Mouse (Mus musculus) v-Abl transformed pro-B cells (cell line): ENCODE measurements around the gene Spryd3.

Experiments
- in situ Hi-C, 2 experiments: fragments of 400-800 bp; cut with MboI; formaldehyde crosslinking; loops; one replicate each; pipeline ENCODE4 v1.15.1; 2025; ENCODE audit not compliant: unreplicated experiment in 2 of 2

Spryd3 gene

DNA sequence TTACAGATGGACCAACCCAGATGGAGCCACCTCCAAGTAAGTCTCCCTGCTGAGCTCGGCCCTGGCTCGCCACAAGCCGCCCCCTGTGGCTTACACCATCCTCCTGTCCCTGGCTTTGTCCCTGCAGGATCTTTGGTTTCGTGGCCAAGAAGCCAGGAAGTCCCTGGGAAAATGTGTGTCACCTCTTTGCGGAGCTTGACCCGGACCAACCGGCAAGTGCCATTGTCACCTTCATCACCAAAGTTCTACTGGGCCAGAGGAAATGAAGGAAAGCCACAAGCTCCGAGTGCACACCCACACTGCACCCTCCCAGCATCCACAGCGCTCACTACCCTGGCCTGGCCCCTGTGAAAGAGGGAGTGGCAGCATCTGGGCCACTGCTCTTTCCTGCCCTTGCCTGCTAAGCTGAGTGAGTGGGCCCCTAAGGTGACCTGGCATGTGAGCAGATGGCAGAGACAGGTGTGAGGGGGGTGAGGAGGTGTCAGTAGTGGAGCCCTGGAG is 20.3 kb downstream of the Spryd3 start:
- in situ Hi-C loops = no loop called here

DNA sequence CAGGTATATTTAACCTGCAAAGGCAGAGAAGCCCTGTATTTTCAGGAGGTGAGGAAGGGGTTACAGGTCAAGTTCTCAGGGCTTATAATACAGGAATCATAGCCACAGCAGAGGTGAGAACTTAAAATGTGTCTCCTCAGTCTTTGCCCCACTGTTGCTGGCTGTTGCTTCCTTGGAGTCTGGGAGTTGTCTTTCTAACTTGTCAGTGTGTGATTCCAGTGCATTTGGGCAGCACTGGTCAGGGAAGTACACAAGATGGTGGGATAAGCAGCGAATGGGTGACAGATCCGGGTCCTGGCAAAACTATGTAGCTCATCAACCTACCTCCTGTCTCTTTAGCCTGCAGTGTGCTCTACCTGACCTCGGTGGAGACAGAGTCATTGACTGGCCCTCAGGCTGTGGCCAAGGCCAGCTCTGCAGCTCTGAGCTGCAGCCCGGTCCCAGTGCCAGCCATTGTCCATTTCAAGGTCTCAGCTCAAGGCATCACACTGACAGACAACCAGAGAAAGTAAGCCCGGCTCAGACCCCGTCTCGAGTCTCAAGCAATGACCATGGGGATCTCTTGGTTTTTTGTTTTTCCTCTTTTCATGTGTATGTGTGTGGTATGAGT is 21.3 kb downstream of the Spryd3 start:
- in situ Hi-C loops = no loop called here

DNA sequence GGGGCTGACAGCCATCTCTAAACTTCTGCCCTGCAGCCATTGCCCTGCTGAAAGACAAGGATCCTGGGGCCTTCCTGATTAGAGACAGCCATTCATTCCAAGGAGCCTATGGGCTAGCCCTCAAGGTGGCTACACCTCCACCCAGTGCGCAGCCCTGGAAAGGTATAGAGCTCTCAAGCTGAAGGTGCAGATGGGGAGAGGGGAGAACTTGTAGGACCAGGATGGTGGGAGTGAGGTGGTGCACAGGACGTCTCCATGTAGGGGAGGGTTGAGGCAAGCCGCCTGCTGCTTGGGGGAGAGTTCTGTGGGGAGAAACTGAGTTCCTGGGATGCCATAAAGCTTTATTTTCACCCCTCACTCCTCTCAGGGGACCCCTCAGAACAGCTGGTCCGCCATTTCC is 22.4 kb downstream of the Spryd3 start:
- in situ Hi-C loops = no loop called here

DNA sequence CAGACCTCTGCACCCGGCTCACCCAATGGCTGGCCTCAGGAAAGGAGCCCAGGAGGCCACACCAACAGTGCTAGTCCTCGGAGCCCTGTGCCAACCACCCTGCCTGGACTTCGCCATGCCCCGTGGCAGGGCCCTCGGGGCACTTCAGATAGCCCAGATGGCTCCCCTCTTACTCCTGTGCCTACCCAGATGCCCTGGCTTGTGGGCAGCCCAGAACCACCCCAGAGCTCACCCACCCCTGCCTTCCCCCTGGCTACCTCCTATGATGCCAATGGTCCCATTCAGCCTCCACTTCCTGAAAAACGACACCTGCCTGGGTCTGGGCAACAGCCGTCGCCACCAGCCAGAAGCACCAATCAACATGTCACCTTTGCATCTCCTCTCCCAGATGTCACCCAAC is 23.2 kb downstream of the Spryd3 start:
- in situ Hi-C loops = no loop called here

DNA sequence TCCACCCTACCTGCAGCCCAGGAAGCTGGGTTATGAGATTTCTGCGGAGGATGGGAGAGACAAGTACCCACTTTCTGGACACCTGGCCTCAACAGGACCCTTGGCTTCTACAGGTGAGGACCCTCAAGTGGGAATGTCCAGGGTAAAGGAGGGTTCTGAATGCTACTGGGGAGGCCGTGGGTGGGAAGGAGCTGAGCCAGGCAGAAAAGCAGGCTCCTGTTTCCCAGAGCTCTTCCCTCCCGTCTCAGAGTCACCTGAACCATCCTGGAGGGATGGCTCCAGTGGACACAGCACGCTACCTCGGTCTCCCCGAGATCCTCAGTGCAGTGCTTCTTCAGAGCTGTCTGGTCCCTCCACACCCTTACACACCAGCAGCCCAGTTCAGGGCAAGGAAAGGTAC is 23.9 kb downstream of the Spryd3 start:
- in situ Hi-C loops = no loop called here

DNA sequence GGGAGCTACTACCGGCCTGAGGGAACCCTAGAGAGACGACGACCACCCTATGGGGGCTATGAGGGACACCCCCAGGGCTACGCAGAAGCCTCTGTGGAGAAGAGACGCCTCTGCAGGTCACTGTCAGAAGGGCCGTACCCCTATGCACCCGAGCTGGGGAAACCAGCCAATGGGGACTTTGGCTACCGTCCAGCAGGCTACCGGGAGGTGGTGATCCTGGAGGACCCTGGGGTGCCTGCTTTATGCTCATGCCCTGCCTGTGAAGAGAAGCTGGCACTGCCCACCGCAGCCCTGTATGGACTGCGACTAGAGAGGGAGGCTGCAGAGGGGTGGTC is 24.6 kb downstream of the Spryd3 start:
- in situ Hi-C loops = no loop called here

DNA sequence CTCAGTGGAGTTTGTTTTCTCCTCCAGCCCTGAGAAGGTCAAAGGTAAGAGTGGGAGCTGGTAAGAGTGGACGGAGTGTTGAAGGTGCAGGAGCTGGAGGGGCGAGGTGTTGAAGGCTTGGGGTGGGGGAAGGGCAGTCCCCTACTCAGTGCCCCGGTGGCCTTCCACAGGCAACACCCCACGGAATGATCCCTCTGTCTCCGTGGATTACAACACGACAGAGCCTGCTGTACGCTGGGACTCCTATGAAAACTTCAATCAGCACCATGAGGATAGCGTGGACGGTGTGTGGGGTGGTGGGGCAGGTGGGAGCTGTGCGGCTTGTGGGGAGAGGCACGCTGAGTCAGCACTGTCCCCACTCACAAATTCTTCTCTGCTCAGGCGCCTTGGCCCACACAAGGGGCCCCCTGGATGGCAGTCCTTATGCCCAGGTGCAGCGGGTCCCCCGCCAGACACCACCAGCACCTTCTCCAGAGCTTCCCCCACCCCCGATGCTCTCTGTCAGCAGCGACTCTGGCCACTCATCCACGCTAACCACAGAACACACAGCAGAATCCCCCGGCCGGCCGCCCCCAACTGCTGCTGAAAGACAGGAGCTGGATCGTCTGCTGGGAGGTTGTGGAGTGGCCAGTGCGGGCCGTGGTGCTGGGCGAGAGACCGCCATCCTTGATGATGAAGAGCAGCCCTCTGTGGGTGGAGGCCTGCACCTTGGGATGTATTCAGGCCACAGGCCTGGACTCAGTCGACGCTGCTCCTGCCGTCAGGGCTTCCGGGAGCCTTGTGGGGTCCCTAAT is 25.1 kb downstream of the Spryd3 start:
- in situ Hi-C loops = no loop called here

DNA sequence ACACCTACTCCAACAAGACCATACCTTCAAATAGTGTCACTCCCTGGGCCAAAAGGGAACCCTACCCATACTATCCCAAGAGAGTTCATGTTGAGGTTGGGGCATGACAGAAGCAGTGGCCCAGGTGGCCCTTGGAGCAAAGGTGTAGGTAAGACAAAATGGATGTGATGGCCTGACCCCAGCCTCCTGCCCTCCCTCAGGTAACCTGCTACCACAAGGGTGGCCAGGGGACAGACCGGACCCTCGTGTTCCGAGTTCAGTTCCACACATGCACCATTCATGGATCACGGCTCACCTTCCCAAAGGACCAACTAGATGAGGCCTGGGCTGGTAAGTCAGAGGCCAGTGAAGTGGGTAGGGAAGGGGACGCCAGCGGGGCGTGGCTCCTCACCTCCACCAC is 25.8 kb downstream of the Spryd3 start:
- in situ Hi-C loops = no loop called here

DNA sequence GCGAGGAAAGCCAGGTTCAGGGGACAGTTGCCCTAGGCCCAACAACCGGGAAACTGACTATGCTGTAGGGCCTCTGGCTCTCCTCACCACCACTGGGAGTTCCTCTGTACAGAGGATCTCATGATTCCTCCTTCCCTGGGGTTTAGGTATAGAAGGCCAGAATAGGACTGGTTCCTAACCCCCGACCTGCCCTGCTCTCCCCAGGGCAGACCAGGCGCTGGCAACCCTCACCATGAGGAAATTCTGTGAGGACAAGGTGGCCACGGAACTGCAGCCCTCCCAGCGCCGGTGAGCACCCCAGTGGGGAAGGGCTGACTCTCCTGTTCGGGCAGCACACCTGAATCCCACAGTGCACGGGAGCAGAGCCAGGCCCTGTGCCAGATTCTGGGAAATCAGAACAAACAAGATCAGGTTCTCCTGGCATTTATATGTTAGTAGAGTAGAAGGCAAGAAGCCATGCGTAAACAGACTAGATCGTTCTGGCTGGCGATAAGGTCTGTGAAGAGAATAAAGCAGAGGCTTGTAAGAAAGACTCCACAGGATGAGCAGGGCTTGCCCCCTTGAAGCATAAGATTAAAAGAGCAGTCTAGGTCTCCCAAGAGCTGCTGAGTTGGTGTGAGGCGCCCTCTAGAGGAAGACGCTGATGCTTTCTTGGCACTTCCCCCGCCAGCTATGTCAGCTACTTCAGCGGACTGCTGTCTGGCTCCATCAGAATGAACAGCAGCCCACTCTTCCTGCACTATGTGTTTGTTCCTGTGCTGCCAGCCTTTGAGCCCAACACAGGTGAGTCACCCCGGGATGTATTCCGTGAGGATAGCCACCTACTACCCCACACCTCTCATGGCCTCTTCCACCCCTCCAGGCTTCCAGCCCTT is 27.1 kb downstream of the Spryd3 start:
- in situ Hi-C loops = no loop called here

DNA sequence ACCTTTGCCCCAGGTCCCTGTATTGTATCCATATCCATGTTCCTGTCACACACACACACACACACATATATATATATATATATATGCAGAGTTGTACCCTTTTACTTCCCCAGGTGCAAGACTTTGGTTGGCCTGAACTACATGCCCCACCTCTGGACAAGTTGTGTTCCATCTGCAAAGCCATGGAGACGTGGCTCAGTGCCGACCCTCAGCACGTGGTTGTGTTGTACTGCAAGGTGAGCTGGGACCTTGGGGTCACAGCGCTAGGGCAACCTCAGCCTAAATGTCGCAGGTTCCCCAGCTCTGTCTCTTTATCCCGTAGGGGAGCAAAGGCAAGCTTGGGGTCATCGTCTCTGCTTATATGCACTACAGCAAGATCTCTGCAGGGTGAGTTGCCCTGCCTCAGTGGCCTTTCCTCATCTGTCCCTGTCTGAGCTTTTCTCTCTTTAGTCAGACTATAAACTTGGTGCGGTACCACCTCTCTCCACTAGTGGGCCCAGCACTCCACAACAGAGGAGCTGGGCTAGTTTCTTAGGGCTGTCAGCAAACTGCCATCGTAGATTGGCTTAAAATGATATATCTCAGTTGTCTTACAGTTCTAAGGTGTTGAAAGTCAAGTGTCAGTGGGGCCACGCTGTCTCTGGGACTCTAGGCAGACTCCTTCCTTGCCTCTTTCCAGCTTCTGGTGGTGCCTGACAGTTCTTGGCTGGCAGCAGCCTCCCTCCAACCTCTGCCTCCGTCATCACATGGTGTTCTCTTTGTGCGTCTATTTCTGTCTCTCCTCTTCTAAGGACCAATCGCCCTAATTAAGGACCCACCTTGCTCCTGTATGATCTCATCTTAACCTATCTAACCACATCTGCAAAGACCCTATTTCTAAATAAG is 28.1 kb downstream of the Spryd3 start:
- in situ Hi-C loops = no loop called here

DNA sequence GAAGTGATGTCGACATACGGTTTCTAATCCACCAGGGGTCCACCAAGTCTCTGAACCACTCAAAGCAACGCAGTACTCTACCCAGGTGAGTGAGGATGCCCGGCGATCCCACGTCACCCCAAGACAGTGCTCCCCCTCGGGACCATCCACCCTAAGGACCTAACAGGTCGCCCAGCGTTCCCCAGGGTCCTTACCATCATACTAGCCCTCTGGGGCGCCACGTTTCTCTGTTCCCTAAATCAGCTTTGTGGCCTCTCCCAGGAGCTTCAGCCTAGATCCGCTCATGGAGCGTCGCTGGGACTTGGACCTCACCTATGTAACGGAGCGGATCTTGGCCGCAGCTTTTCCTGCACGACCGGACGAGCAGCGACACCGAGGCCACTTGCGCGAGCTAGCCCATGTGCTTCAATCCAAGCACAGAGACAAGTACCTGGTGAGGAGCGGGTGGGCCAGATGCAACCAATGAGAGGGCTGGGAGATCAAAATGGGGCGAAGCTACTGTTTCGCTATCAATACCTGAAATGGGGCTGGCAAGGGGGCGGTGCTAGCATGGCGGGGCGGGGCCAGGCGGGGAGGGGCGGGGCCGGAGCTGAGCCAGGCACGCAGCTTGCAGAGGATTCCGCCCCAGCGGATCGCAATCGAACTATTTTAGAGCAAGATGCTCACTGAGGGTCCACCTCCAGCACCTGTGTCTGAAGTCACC is 29.1 kb downstream of the Spryd3 start:
- in situ Hi-C loops = no loop called here

DNA sequence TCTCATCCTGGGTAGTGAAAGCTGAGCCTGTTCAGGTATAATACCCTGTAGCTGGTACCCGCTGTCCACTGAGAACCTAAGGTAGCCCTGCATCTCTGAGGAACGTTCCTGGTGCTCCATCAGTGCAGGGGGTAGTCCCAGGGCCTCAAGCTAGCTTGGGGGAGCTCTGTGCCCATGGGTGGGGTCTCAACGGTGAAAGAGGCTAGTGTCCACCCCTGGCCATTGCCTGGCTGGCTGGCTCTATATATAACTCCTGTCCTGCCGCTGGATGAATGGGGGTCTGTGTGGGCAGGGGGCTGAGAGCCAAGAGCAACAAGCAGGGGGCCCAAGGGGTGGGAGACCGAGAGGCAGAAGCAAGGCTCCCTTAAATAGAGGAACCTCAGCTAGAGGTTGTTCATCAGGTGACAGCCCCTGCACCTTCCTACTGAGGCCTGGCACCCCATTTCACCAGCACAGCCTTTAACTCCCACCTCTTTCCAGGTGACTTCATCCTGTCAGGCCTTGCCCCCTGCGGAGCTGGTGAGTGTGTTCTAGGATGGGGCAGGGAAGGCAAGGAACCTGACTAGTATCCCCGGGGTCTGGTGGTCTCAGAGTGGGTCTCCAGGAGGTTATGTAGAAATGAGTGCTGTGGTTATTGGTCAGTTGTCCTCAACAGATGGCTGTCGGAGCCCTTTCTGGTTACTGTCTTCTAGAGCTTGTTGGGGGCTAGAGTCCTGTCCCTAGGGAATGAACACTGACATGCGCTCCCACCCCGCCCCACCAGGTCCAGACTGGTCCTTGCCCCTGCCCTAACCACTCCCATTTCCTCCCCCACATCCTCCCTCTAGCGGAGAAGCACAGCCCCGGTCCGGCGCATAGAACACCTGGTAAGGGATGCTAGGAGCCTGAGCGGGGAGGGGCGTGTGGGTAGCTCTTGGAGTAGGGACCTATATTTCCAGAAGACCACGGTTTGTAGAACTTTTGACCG is 30.0 kb downstream of the Spryd3 start:
- in situ Hi-C loops = no loop called here

DNA sequence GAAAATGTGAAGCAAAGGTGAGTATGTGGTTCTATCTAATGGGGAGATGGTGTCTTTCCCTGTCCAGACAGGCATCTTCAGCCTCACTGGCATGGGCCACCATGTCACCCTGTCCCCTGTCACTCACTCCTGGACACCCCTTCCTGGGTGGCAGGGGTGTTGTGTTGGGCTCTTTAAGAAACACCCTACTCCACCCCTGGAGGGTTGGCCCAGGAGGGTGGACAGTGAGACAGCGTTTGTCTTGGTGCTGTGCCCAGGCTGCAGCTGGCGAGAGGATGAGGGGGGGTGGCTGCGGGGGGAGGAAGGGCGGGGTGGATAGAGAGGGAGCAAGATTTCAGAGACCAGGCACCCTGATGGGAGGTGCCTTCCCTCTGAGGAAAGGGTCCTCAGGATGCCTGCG is 30.7 kb downstream of the Spryd3 start:
- in situ Hi-C loops = no loop called here

DNA sequence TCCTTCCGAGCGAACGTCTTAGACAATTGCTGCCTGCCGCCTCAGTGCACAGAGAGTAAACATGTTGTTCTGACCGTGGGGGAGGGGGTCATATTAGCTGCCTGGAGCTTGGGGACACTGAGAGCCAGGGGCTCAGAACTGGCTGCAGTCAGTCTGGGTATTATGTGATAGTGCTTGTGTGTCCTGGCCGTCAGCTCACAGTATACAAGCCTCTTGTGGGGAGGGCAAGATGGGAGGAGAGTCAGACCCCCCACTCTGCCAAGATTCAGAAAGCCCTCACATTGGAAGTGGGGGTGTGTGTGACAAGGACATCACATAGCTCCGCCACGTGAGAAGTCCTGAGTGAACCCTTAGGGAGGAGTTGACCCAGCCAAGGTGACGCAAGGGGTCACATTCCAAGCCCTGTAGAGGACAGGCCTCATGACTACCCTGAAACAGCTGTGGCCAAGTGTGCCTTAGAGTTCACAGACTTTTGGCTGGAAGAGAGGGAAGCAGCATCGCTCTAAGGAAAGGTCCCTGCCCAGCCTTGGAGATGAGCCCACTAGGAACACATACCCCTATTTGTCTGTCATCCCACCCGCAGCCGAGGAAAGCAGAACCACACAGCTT is 32.0 kb downstream of the Spryd3 start:
- in situ Hi-C loops = no loop called here

DNA sequence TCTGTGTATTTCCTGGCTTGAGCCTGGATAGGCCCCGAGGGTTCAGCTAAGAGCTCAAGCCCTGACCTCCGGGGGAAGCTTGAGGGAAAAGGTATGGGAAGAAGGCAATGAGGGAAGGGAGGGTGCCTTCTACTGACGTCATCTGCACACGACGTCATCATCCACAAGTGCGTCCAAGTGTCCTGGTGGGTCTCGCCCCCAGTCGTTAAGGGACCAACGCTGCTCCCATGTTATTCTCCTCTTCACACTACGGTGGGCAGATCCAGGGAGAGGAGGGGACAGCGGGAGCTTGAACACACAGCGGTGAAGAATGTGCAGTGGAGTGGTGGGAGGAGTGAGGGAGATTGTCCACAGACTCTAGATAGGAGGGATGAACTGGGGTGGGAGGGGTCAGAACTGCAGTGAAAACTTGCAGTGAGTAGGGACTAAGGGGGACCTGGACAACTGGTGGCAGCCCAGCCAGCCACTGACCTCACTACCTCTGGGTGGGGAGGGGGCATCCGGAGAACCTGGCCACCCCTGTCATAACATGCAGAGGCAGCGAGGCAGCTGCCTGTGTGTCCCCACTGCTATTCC is 32.6 kb downstream of the Spryd3 start:
- in situ Hi-C loops = no loop called here

DNA sequence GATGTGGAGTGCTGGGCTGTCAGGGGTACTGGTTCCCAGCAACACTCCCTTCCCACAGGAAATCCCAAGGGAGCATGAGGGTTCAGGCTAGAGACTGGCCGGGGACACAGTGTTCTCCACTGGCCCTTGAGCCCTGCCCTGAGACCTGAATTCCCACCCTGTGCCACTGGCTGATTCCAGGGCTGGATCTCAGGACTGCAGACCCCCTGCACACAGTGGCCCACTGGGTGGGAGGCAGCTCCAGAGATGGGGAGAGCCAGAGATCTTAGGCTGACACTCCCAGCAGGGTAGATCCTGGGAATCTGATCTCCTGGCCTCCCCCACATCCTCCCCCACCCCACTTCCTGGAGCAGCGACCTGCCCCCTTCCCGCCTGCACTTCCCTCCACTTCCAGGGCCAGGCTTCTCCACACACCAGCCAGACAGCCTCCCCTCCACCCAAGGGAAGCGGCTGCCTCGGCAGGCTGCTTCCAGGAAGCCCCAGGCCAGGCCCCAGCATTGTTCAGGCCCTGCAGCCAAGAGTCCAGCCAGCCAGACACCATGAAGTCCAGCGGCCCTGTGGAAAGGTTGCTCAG is 33.4 kb downstream of the Spryd3 start:
- in situ Hi-C loops = no loop called here

DNA sequence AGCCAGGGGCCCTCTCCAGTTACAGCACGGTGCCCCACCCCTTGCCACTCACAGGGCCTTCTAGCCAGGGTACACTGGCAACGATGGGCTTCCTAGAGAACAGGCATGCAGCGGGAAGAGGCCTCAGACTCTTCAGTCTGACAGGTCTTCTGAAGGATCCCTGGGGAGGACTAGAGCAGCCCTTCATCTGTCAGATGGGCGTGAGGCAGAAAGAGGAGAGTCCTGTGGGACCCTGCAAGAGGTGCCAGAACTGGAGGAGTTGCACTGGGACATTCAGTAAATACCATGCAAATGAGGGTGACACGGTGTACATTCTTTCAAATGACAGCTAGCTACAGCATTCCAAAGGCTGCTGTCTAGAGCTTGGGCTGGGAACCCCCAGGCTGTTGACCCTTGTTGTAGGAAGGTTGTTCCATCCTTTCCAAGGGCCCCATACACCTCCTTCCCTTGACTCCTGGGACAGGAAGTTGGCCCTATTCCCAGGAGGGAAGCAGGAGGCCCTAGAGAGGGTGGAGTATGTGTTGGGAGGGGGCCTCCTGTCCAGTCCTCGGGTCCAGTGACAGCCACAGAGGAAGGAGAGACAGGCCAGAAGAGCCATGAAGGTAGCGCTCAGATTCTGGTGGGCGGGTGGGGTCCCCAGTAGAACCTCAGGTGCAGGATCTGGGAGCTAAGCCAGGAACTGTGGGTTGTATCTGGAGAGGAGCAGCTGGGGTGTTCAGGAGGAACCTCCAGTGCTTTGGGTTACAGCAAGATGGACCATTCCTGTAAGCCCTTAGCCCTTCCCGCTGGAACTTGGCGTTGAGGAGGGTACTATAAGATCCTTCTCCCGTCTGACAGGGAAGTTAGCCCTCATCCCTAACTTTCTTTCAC is 34.1 kb downstream of the Spryd3 start:
- in situ Hi-C loops = no loop called here
